Mouse (Mus musculus): ENCODE data around the gene Nebl.

GRCm38 (mm10) chr2:17549895-17550558 is 181.2 kb downstream of the Nebl start:
- TF ChIP-seq GATA1 (IDR thresholded peaks at IDR 0.05; ENCODE audit: low read length) (no peak), TAL1 (IDR thresholded peaks at IDR 0.05; ENCODE audit: low read length) (no peak)

Measured in erythroblast, embryonic 14.5 days (primary cell).